Mouse (Mus musculus): Measurements from ENCODE around the gene Ubap2l.

DNA sequence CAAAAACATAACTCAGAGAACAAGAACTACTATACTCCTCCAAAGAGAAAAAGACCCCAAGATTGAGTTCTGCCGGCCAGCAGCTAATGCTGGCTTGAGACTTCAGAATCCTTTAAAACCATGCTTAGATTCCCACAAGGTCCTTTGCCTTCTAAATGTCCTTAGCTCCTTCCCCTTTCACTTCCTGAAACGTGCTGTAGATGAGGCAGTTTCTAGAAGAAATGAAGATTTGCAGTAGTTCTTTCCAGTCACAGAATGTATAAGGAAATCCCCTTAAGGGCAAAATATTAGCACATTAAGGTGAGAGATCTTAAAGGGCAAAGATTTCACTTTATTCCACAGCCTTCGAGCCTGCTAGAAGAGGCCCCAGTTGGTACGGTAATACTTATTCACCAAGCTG is 52.6 kb downstream of the Ubap2l start:
- TF ChIP-seq CTCF (IDR thresholded peaks at IDR 0.05; ENCODE audit: low read depth) (no peak), EP300 (optimal IDR thresholded peaks at IDR 0.05) (no peak)

Data from stomach, postnatal 0 days (tissue).